Mouse (Mus musculus): ENCODE results near the gene Retsat. TPM values are rescaled to one million over a fixed set of nuclear protein-coding genes. Genes with fewer than 3 reads are reported as not detected.

The Retsat gene
- polyA plus RNA-seq, 1 experiment from 2014 or later, result 54.1 TPM

- no peak overlapping the region for H3K4me2 ChIP-seq (replicated peaks; ENCODE audit: low read depth)
- no peak overlapping the region for H3K4me3 ChIP-seq (ENCODE audit: low read depth, low read length)
- H3K27ac ChIP-seq (replicated peaks), result no peak overlapping the region
- TF ChIP-seq CTCF (IDR thresholded peaks at IDR 0.05; ENCODE audit: low read depth) (no peak), EP300 (optimal IDR thresholded peaks at IDR 0.05) (no peak)
- H3K4me1 ChIP-seq (replicated peaks; ENCODE audit: control insufficient read depth, insufficient read depth), result 0 out of 2 replicates have a peak, but pooled peaks cover 2% of the 10 kb centered on the region
- H3K9me3 ChIP-seq (ENCODE audit: control insufficient read depth, low read length), result no peaks in the 10 kb centered on the region
- no peak overlapping the region for H3K9ac ChIP-seq (ENCODE audit: low read length)
- ATAC-seq (ENCODE audit: low FRiP score, low TSS enrichment) (no peak), DNase-seq (ENCODE audit: low spot score) (no peak)
- 52% methylated on average over 5 of the region's 5 CpGs for WGBS
- H3K36me3 ChIP-seq (ENCODE audit: control insufficient read depth, insufficient read depth, low read length), result no peaks in the 10 kb centered on the region
- H3K27me3 ChIP-seq (ENCODE audit: control insufficient read depth, insufficient read depth, low read length), result no peaks in the 10 kb centered on the region
Observed at GRCm38 (mm10) chr6:72593914-72594313, 4.4 kb upstream of the Retsat start.

- WGBS, result 17% methylated on average over 13 of the region's 13 CpGs
- Histone ChIP-seq H3K36me3 (ENCODE audit: control insufficient read depth, insufficient read depth, low read length) (no peaks in the 10 kb centered on the region), H3K4me2 (replicated peaks; ENCODE audit: low read depth) (peak overlapping the region; percentile 68), H3K4me1 (replicated peaks; ENCODE audit: control insufficient read depth, insufficient read depth) (0 out of 2 replicates have a peak, but pooled peaks cover 4% of the 10 kb centered on the region), H3K9ac (ENCODE audit: low read length) (peak overlapping the region; percentile 75), H3K4me3 (ENCODE audit: low read depth, low read length) (peak overlapping the region; percentile 68), H3K9me3 (ENCODE audit: control insufficient read depth, low read length) (no peaks in the 10 kb centered on the region), H3K27ac (replicated peaks) (peak overlapping the region; percentile 94), H3K27me3 (ENCODE audit: control insufficient read depth, insufficient read depth, low read length) (no peaks in the 10 kb centered on the region)
- DNase-seq (ENCODE audit: low spot score), result peak; percentile 28
- TF ChIP-seq CTCF (IDR thresholded peaks at IDR 0.05; ENCODE audit: low read depth), result peak; percentile 46
- no peak for TF ChIP-seq EP300 (optimal IDR thresholded peaks at IDR 0.05)
- no peak for ATAC-seq (ENCODE audit: low FRiP score, low TSS enrichment)
Observed at GRCm38 (mm10) chr6:72597083-72597874, 996 bp upstream of the Retsat start.

DNA sequence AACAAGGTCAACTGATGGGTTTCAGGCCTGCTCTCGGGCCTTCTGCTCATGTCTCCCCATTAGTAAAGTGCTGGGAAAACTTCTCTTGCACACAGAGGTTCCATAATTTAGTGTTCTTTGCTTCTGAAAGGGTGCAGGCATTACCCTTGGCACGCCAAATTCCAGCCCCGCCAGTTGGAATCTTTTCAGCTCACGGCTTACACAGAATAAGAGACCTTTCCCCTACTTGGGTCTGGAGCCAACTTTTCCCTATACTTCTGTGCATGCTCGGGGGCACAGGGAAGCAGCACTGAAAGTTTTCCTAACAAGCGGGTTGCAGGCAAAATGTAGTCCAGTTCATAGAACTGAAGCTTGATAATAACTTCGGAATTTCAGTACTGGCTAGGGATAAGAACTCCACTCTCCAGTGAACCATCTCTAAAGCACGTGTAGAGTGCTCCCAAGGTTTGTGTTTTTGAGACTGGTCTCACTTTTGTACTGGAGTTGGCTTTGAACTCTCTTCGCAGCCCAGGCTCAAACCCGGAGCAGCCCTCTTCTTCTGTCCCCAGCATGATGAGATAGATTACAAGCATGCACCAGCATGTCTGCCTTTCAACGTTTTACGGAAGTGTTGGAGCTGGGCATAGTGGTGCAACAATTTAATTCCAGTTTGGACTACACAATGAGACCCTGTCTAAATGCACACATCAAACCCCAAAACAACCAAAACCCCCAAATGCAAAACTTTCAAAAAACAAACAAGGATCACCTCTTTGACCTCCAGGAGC lies 699 bp downstream of the Retsat start:
- Histone ChIP-seq H3K27me3 (ENCODE audit: control insufficient read depth, insufficient read depth, low read length) (no peaks in the 10 kb centered on the region), H3K9me3 (ENCODE audit: control insufficient read depth, low read length) (no peaks in the 10 kb centered on the region), H3K4me2 (replicated peaks; ENCODE audit: low read depth) (peak overlapping the region; percentile 68), H3K27ac (replicated peaks) (peak overlapping the region; percentile 94), H3K9ac (ENCODE audit: low read length) (peak overlapping the region; percentile 68), H3K4me3 (ENCODE audit: low read depth, low read length) (peak overlapping the region; percentile 68), H3K36me3 (ENCODE audit: control insufficient read depth, insufficient read depth, low read length) (0 out of 2 replicates have a peak, but pooled peaks cover 3% of the 10 kb centered on the region), H3K4me1 (replicated peaks; ENCODE audit: control insufficient read depth, insufficient read depth) (0 out of 2 replicates have a peak, but pooled peaks cover 4% of the 10 kb centered on the region)
- DNase-seq (ENCODE audit: low spot score) (no peak), ATAC-seq (ENCODE audit: low FRiP score, low TSS enrichment) (peak; percentile 32)
- TF ChIP-seq EP300 (optimal IDR thresholded peaks at IDR 0.05) (no peak), CTCF (IDR thresholded peaks at IDR 0.05; ENCODE audit: low read depth) (no peak)
- WGBS, result 26% methylated on average over 12 of the region's 12 CpGs

- no peaks in the 10 kb centered on the region for H3K27me3 ChIP-seq (ENCODE audit: control insufficient read depth, insufficient read depth, low read length)
- WGBS, result 57% methylated on average over 6 of the region's 6 CpGs
- H3K4me2 ChIP-seq (replicated peaks; ENCODE audit: low read depth), result no peak overlapping the region
- DNase-seq (ENCODE audit: low spot score) (no peak), ATAC-seq (ENCODE audit: low FRiP score, low TSS enrichment) (no peak)
- H3K9ac ChIP-seq (ENCODE audit: low read length), result no peak overlapping the region
- H3K9me3 ChIP-seq (ENCODE audit: control insufficient read depth, low read length), result no peaks in the 10 kb centered on the region
- H3K27ac ChIP-seq (replicated peaks), result peak overlapping the region; percentile 56; the same call in 1 of the 2 replicates
- H3K36me3 ChIP-seq (ENCODE audit: control insufficient read depth, insufficient read depth, low read length), result peaks cover 8% of the 10 kb centered on the region; the same call in 1 of the 2 replicates
- H3K4me3 ChIP-seq (ENCODE audit: low read depth, low read length), result no peak overlapping the region
- TF ChIP-seq EP300 (optimal IDR thresholded peaks at IDR 0.05), result no peak
- TF ChIP-seq CTCF (IDR thresholded peaks at IDR 0.05; ENCODE audit: low read depth), result no peak
- H3K4me1 ChIP-seq (replicated peaks; ENCODE audit: control insufficient read depth, insufficient read depth), result 0 out of 2 replicates have a peak, but pooled peaks cover 4% of the 10 kb centered on the region
Observed at GRCm38 (mm10) chr6:72600216-72600615, 1.9 kb downstream of the Retsat start.

GRCm38 (mm10) chr6:72600771-72601170 lies 2.5 kb downstream of the Retsat start:
- H3K27ac ChIP-seq (replicated peaks), result no peak overlapping the region
- WGBS, result 80% methylated on average over 12 of the region's 12 CpGs
- peaks cover 9% of the 10 kb centered on the region; the same call in 1 of the 2 replicates for H3K36me3 ChIP-seq (ENCODE audit: control insufficient read depth, insufficient read depth, low read length)
- no peak overlapping the region for H3K4me2 ChIP-seq (replicated peaks; ENCODE audit: low read depth)
- H3K27me3 ChIP-seq (ENCODE audit: control insufficient read depth, insufficient read depth, low read length), result no peaks in the 10 kb centered on the region
- TF ChIP-seq EP300 (optimal IDR thresholded peaks at IDR 0.05) (no peak), CTCF (IDR thresholded peaks at IDR 0.05; ENCODE audit: low read depth) (no peak)
- DNase-seq (ENCODE audit: low spot score), result no peak
- H3K4me1 ChIP-seq (replicated peaks; ENCODE audit: control insufficient read depth, insufficient read depth), result 0 out of 2 replicates have a peak, but pooled peaks cover 4% of the 10 kb centered on the region
- no peak overlapping the region for H3K4me3 ChIP-seq (ENCODE audit: low read depth, low read length)
- H3K9me3 ChIP-seq (ENCODE audit: control insufficient read depth, low read length), result no peaks in the 10 kb centered on the region
- no peak overlapping the region for H3K9ac ChIP-seq (ENCODE audit: low read length)
- no peak for ATAC-seq (ENCODE audit: low FRiP score, low TSS enrichment)

Data from stomach, postnatal 0 days (tissue).